In genomic region chr1:181022265-181022664, GRCm38 (mm10) we compare ENCODE assay signal across 9 mouse cellular contexts. TPM values are rescaled to one million over a fixed set of nuclear protein-coding genes. Genes with fewer than 3 reads are reported as not detected.
DNase-seq lines count a peak whose midpoint lies in the region; ATAC-seq and TF ChIP-seq lines count a peak whose summit lies in the region.
"Had no signal": no experiment of that assay in that cellular context is flagged by ENCODE, and none has a peak within 500 bp of the region (broad histone marks: within the 10 kb centered on the region; RNA-seq: fewer than 3 reads in every experiment).

No protein-coding gene starts in this region.

- 11% methylated on average over 1 of the region's 1 CpGs for WGBS in heart, embryonic 12.5 days

- H3K4me3 ChIP-seq in heart, embryonic 12.5 days: no peak overlapping the region
- H3K4me3 ChIP-seq in testis, adult 2 months (ENCODE audit: control insufficient read depth, low read depth, low read length): no peak overlapping the region
- H3K4me3 ChIP-seq: neural tube, embryonic 13.5 days had no signal

- H3K9me3 ChIP-seq in heart, embryonic 12.5 days (replicated peaks): no peaks in the 10 kb centered on the region
- H3K9me3 ChIP-seq: neural tube, embryonic 13.5 days had no signal

- H3K4me1 ChIP-seq in heart, embryonic 12.5 days (replicated peaks): peaks cover 4% of the 10 kb centered on the region; the same call in 1 of the 2 replicates
- H3K4me1 ChIP-seq in testis, adult 2 months (ENCODE audit: control insufficient read depth, insufficient read depth, low read length): peaks cover 8% of the 10 kb centered on the region

- peak; percentile 37; the same call in 1 of the 2 replicates for TF ChIP-seq CTCF in testis, adult 2 months (IDR thresholded peaks at IDR 0.05; ENCODE audit: control insufficient read depth, insufficient read depth, insufficient replicate concordance, low read depth, low read length)

- ATAC-seq in heart, embryonic 12.5 days (ENCODE audit: insufficient number of reproducible peaks, low FRiP score): no peak
- ATAC-seq in common myeloid progenitor, adult 5-6 weeks (replicated peaks; ENCODE audit: low read depth, poor library complexity, severe bottlenecking): peak; percentile 96
- peak; percentile 90 to 93 for ATAC-seq in hematopoietic stem cell, adult 5-6 weeks (replicated peaks in 1 of 2; ENCODE audit: insufficient read depth in 1 of 2, low FRiP score in 2 of 2, low TSS enrichment in 1 of 2, low read depth in 1 of 2, poor library complexity in 2 of 2, severe bottlenecking in 2 of 2)

- H3K36me3 ChIP-seq in heart, embryonic 12.5 days: no peaks in the 10 kb centered on the region
- H3K36me3 ChIP-seq in testis, adult 2 months (ENCODE audit: control insufficient read depth, insufficient read depth, low read length): no peaks in the 10 kb centered on the region
- H3K36me3 ChIP-seq: neural tube, embryonic 13.5 days had no signal

- H3K27me3 ChIP-seq in heart, embryonic 12.5 days (replicated peaks): peaks cover 14% of the 10 kb centered on the region; the same call in 1 of the 2 replicates
- H3K27me3 ChIP-seq in testis, adult 2 months (ENCODE audit: control insufficient read depth, insufficient read depth, low read length): no peaks in the 10 kb centered on the region; the same call in 1 of the 2 replicates

- no peak overlapping the region for H3K27ac ChIP-seq in heart, embryonic 12.5 days (ENCODE audit: poor library complexity, severe bottlenecking)
- no peak overlapping the region for H3K27ac ChIP-seq in testis, adult 2 months (ENCODE audit: control insufficient read depth, insufficient read depth, low read depth, low read length)

- H3K9ac ChIP-seq in heart, embryonic 12.5 days: no peak overlapping the region
- H3K9ac ChIP-seq: neural tube, embryonic 13.5 days had no signal

- DNase-seq in heart, adult 18-20 months: peak; percentile 72 to 79
- DNase-seq in T-cell, adult 2 months (ENCODE audit: low spot score): peak; percentile 85
- DNase-seq in layer of hippocampus, postnatal 36 days: peak; percentile 15 to 16
- peak; percentile 40 to 77 for DNase-seq in lung, postnatal 4 days

- no peak for TF ChIP-seq POLR2A in testis, adult 2 months (IDR thresholded peaks at IDR 0.05; ENCODE audit: control insufficient read depth, low read depth, low read length)

- H3K4me2 ChIP-seq in heart, embryonic 12.5 days: no peak overlapping the region
- H3K4me2 ChIP-seq: neural tube, embryonic 13.5 days had no signal

RNA-seq across cellular contexts. Expression of gene Ephx1, which starts 1.6 kb away (rescaled TPM):
- 10 to 100 TPM; 28.7 to 37.5 TPM for total RNA-seq in heart, adult 18-20 months (2021)
- 5.0 and 5.1 TPM in 2 replicates for polyA plus RNA-seq in heart, embryonic 12.5 days (2016; fragmentation: Nextera tagmentation; extraction: Ambion mirVana)
- 1.1 TPM in 1 of 2 replicates, not detected in the other for total RNA-seq in common myeloid progenitor, adult 5-6 weeks (2017)
- 3.9 TPM in 2 replicates for total RNA-seq in hematopoietic stem cell, adult 5-6 weeks (2017)
- total RNA-seq in layer of hippocampus, postnatal 36 days (2021): 10 to 100 TPM; 27.1 to 30.8 TPM
- 60.1 and 63.9 TPM in 2 replicates for polyA plus RNA-seq in testis, adult 2 months (2012; rRNA removed)

RNA-seq across cellular contexts. Expression of gene 9130409I23Rik, which starts 28.8 kb away (rescaled TPM):
- total RNA-seq in heart, adult 18-20 months (2021): not detected
- not detected in 2 replicates for polyA plus RNA-seq in heart, embryonic 12.5 days (2016; fragmentation: Nextera tagmentation; extraction: Ambion mirVana)
- not detected in 2 replicates for total RNA-seq in common myeloid progenitor, adult 5-6 weeks (2017)
- not detected in 2 replicates for total RNA-seq in hematopoietic stem cell, adult 5-6 weeks (2017)
- total RNA-seq in layer of hippocampus, postnatal 36 days (2021): not detected
- polyA plus RNA-seq in testis, adult 2 months (2012; rRNA removed): not detected in 2 replicates
- polyA plus RNA-seq: neural tube, embryonic 13.5 days had no signal

Comparison
In these comparisons a context has a peak if more than half of its experiments do, and no peak if none do; other contexts are left out.
1. DNase-seq: peak in every context shown above with its lines; median percentile 85 in T-cell, adult 2 months; 76 in heart, adult 18-20 months; 58 in lung, postnatal 4 days; 16 in layer of hippocampus, postnatal 36 days.